Mouse (Mus musculus) adrenal gland, adult 8-10 months (tissue): ENCODE measurements around the gene Dohh. TPM values are rescaled to one million over a fixed set of nuclear protein-coding genes. Genes with fewer than 3 reads are reported as not detected.
A peak's percentile ranks its signal among the peaks of the same experiment; 100 is the strongest.

Experiments used
- DNase-seq: peaks from one replicate; pipeline ENCODE4 v3.0.0; 2022
- total RNA-seq, 4 experiments: library from RNA; stranded (reverse); gene quantifications; 2 replicates each; pipeline ENCODE4 v1.2.4; 2022

Dohh gene
- 10 to 100 TPM; 49.8 to 60.2 (median 55.0) TPM for total RNA-seq

- peak; percentile 98 for DNase-seq
These were observed at the start of gene Dohh, which contains the start of gene Gm48551 for GRCm38 (mm10) chr10:81383802-81384604. TSS of gene Dohh (plus strand) at chr10:81384428. TSS of gene Gm48551 (plus strand) at chr10:81384466.

DNA sequence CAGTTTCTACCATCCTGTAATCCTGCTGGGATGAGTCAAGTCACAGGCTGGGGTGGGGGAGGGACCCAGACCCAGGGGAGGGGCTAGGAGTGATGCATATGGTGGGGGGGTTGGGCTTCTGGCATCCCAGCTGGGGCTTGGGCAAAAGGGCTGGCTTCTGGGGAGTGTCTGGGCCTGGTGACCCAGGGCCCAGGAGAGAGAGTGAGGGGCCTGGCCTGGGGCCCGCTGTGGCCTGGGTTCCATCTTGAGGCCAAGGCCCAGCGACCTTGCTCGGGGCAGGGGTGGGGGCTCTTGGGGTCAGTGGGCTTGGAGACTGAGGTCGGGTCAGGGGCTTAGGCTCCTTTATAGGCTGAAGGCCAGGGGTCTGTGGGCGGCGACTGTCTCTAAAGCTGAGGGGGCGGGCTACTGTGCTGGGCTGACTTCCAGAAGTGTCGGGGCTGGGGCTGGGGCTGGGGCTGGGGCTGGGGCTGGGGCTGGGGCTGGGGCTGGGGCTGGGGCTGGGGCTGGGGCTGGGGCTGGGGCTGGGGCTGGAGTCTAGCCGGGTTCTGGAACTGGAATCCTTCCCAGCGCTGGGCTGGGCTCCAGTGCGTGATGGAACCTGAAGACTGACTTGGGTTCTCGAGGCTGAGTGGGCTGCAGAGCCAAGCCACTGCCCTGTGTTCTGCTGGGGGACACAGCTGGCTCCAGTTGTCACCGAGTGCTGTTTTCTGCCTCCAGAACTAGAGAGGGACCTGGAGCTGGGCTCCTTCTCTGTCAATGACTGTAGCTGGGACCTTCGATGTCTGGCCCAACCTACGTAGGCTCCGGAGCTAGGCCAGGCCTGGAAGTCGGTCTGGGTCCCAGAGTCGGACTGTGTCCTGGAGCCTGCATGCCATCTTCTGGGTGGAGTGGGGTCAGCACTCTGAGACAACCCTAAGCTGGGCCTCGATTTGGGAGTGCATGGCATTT is 48.6 kb upstream of the Dohh start:
- DNase-seq, result no peak

DNA sequence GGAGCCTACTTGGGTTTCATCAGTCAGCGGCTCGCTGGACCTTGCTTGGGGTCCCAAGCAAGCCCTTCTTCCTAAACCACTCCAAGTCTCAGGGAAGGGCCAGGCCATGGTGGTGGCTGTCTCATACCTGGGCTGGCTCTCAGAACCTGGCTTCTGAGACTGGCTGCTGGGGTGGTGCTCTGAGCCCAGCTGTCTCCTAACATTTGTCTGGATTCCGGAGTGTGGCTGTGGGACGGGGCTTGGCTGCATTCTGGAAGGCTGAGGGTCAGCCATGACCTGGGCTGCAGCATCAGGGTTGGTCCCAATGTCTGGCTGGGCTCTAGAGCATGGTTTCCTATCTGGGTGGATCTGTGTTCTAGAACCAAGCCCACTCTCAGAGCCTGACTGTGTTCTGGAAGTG is 47.7 kb upstream of the Dohh start:
- no peak for DNase-seq

- no peak for DNase-seq
These were observed 43.5 kb upstream of the Dohh start for GRCm38 (mm10) chr10:81340551-81341332.

DNA sequence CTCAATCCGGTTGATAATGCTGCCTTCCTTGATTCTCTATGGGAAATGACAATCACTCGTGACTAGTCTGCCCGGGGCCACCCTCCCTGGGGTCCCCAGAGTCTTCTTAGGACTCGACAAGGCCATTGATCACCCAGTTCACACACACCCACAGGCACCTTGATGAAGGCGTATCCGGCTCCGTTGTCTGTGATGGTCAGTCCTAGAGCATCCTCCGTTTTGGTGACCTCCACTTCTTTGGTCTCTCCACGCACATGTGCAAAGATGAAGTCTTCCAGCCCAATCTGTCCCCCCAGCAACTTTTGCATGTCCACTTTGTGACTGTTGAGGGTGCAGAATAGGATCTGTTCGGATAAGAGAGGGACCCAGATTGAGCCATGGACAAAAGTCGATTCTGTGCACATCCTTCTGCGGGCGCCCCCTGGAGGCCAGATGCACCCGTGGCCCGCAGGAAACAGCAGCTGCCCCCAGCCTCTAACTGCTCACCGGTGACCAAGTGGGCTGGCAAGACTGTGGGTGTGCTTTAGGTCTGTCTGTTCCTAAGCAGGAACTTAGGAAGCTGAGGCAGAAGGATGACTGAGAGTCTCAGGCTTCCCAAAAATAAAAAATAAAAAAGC is 42.8 kb upstream of the Dohh start:
- no peak for DNase-seq

DNA sequence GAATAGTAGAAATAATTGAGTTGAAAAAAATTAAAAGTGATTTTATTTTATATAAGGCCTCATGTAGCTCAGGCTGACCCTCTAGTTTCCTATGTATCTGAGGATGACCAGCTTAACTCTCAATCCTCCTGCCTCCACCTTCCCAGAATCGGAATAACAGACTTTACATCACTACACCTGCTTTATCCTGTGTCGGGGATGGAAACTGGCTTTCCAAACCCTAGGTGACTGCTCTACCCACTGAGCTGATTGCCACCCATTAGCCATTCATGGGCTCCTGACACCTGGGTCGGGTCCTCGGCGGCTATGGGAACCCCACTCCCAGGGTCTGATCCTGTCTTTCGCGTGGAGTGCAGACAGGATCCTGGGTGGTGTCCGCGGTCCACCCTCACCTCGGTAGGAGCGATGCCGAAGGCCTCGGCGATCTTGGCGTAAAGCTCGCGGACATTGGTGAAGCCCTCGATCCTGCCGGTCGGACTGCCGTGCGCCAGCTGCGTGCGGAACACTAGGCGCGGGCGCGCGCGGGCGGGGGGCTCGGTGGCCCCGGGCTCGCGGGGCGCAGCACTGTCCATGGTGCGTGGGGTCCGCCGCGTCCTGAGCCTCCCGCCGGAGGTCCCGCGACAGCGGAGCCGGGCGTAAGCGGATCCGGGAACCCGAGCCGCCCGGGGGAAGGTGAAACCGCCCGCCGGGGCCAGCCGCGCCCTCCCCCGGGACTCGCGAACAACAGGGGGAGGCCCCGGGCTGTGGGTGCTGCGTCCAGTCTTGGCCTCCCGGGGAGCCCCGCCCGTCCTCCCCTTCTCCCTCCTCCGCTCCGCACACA is 41.3 kb upstream of the Dohh start, which contains the start of gene Gipc3:
Gipc3 (minus strand) TSS at position 581 of the 820 bp plus-strand sequence.
- DNase-seq, result no peak

- DNase-seq, result no peak
These were observed 39.6 kb upstream of the Dohh start for GRCm38 (mm10) chr10:81344421-81345161.

DNA sequence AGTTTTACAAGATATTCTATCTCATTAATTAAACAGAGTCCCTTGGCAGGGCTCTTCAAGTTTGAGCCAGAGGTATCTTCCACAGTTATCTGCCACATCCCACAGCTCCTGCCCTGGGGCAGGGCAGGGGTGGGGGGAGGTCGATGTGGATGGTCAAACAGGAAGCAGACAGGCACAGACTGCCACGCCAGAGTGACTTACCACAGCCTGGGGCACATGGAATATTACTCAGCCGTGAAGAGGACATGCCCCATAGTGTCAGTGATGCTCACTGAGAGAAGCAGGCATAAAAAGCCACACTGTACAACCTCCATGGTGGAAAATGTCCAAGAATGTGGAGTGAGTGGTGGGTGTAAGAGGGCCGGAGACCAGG is 39.1 kb upstream of the Dohh start:
- no peak for DNase-seq

DNA sequence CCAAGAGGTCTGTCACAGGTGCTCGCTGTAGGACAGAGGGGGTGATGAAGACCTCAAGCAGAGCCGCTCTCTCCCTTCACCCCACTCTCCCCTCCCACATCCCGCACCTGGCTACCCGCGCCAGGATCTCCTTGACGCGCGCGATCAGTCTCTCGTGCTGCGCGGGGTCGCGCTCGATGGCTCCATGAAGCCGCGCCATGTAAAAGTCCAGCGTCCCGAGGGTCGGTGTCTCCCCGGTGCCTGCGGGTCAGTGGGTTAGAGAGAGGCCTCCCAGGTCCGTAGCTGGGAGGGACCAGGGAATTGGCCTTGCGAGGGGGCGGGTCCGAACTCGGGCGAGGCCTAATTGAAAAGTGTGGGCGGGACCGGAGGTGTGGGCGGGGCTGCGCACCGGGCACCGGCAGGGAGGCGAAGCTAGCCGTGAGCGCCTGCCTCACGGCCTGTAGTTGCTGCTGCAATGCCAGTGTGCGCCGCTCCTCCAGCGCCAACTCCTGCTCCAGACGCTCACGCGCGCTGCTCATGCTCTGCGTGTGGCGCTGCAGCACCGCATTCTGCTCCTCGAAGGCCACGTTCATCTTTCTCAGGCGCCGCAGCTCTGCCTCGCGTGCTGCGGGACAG is 37.7 kb upstream of the Dohh start:
- DNase-seq, result peak; percentile 80

DNA sequence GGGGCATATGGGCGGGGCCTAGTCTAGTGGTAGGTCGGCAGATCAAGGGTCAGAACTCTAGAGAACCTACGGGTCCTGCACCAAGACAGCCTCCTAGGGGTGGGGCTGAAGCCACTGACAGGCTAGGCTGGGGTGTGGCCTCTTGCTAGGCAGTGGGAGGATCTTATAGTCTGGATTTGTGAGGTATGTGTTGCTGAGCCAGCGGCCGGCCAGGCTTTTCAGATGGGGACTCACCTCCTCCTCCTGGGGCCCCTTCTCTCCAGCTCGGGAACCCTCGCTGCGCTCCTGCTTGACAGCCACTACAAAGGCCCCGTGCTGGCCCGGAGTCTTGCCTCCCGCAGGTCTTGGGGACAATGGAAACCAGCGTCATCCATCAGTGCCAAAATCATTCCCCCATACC is 35.1 kb upstream of the Dohh start:
- DNase-seq, result no peak

DNA sequence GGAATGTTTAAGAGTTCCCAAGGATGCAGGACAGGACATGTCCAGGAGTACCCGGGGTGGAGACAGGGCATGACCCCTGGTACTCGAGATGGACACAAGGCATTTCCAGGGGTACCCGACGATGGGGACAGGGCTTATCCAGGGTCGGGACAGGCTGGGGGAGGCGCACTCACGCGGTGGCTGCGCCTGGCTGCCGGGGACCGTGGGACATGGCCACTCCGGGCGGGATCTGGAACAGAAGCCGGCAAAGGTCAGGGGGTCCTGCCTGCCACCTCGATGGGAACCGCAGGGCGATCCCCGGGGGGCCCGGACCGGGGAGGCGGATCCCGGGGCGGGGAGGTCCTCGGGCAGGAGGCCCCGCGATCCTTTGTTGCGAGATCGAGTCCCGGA is 34.3 kb upstream of the Dohh start:
- DNase-seq, result no peak

GRCm38 (mm10) chr10:81350351-81351063 is 33.7 kb upstream of the Dohh start, which contains the start of gene Hmg20b:
TSS of gene Hmg20b (minus strand) at chr10:81350480.
- peak; percentile 99 for DNase-seq

- no peak for DNase-seq
These were observed 32.4 kb upstream of the Dohh start for GRCm38 (mm10) chr10:81351678-81352291.

- no peak for DNase-seq
These were observed 29.3 kb upstream of the Dohh start for GRCm38 (mm10) chr10:81354738-81355477.

DNA sequence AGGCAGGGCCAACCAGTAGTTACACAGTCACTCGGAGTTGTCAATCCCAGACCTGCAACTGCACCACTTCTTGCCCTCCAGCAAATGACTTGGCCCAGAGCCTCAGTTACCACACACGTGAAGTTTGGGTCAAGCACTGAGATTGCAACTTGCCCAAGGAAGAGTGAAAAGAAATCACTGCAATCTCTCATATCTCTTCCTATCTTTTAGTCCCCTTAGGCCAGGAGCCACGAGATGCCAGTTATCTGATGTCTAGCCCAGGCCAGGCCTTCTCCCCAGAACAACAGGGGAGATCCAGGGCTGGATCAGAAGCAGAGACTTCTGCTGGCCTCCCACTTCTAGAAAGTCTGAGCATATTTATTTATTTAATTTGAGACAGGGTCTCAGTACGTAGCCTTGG is 28.7 kb upstream of the Dohh start:
- no peak for DNase-seq

GRCm38 (mm10) chr10:81356352-81356990 is 27.8 kb upstream of the Dohh start:
- no peak for DNase-seq
